Mouse (Mus musculus): ENCODE data around the gene Psenen. TPM values are rescaled to one million over a fixed set of nuclear protein-coding genes. Genes with fewer than 3 reads are reported as not detected.

Psenen gene
- polyA plus RNA-seq, 1 experiment, result 236 TPM

- Histone ChIP-seq H3K27ac (ENCODE audit: insufficient read depth, low read depth, low read length) (no peak overlapping the region), H3K4me3 (ENCODE audit: insufficient read depth, low read length) (peak overlapping the region; percentile 86), H3K4me1 (ENCODE audit: control insufficient read depth, insufficient read depth, low read length) (peaks cover 17% of the 10 kb centered on the region)
- TF ChIP-seq POLR2A (IDR thresholded peaks at IDR 0.05; ENCODE audit: borderline replicate concordance, low read depth, low read length), result no peak
- TF ChIP-seq CTCF (IDR thresholded peaks at IDR 0.05; ENCODE audit: low read depth, low read length), result no peak
These were observed 5.4 kb downstream of the Psenen start for GRCm38 (mm10) chr7:30557901-30558514.

GRCm38 (mm10) chr7:30556894-30557536, 6.4 kb downstream of the Psenen start:
- H3K27ac ChIP-seq (ENCODE audit: insufficient read depth, low read depth, low read length), result no peak overlapping the region
- TF ChIP-seq CTCF (IDR thresholded peaks at IDR 0.05; ENCODE audit: low read depth, low read length) (no peak), POLR2A (IDR thresholded peaks at IDR 0.05; ENCODE audit: borderline replicate concordance, low read depth, low read length) (no peak)
- peaks cover 17% of the 10 kb centered on the region for H3K4me1 ChIP-seq (ENCODE audit: control insufficient read depth, insufficient read depth, low read length)
- no peak overlapping the region for H3K4me3 ChIP-seq (ENCODE audit: insufficient read depth, low read length)

GRCm38 (mm10) chr7:30553810-30554584, 9.4 kb downstream of the Psenen start:
- H3K27ac ChIP-seq (ENCODE audit: insufficient read depth, low read depth, low read length), result no peak overlapping the region

GRCm38 (mm10) chr7:30553021-30553589, 10.3 kb downstream of the Psenen start:
- no peak for TF ChIP-seq CTCF (IDR thresholded peaks at IDR 0.05; ENCODE audit: low read depth, low read length)
- TF ChIP-seq POLR2A (IDR thresholded peaks at IDR 0.05; ENCODE audit: borderline replicate concordance, low read depth, low read length), result no peak
- H3K4me3 ChIP-seq (ENCODE audit: insufficient read depth, low read length), result peak overlapping the region; percentile 89
- peaks cover 6% of the 10 kb centered on the region for H3K4me1 ChIP-seq (ENCODE audit: control insufficient read depth, insufficient read depth, low read length)
- H3K27ac ChIP-seq (ENCODE audit: insufficient read depth, low read depth, low read length), result peak overlapping the region; percentile 37

More at GRCm38 (mm10) chr7:30553810-30554584, 9.4 kb downstream of the Psenen start:
- TF ChIP-seq POLR2A (IDR thresholded peaks at IDR 0.05; ENCODE audit: borderline replicate concordance, low read depth, low read length) (no peak), CTCF (IDR thresholded peaks at IDR 0.05; ENCODE audit: low read depth, low read length) (no peak)
- Histone ChIP-seq H3K4me3 (ENCODE audit: insufficient read depth, low read length) (no peak overlapping the region), H3K4me1 (ENCODE audit: control insufficient read depth, insufficient read depth, low read length) (peaks cover 11% of the 10 kb centered on the region)

- Histone ChIP-seq H3K27ac (ENCODE audit: insufficient read depth, low read depth, low read length) (peak within 1 kb of the TSS; percentile 83), H3K4me3 (ENCODE audit: insufficient read depth, low read length) (peak within 1 kb of the TSS; percentile 89), H3K4me1 (ENCODE audit: control insufficient read depth, insufficient read depth, low read length) (peaks cover 5% of the 10 kb centered on the region)
- no peak for TF ChIP-seq POLR2A (IDR thresholded peaks at IDR 0.05; ENCODE audit: borderline replicate concordance, low read depth, low read length)
- no peak for TF ChIP-seq CTCF (IDR thresholded peaks at IDR 0.05; ENCODE audit: low read depth, low read length)
These were observed 11.1 kb downstream of the Psenen start, which contains the start of the genes Hspb6 and Proser3 for GRCm38 (mm10) chr7:30552102-30553020. Gene Hspb6 (plus strand): TSS chr7:30552178. Gene Proser3 (minus strand): TSS chr7:30552299.

GRCm38 (mm10) chr7:30551445-30552101, 11.9 kb downstream of the Psenen start:
- H3K27ac ChIP-seq (ENCODE audit: insufficient read depth, low read depth, low read length), result peak overlapping the region; percentile 83
- peaks cover 5% of the 10 kb centered on the region for H3K4me1 ChIP-seq (ENCODE audit: control insufficient read depth, insufficient read depth, low read length)
- H3K4me3 ChIP-seq (ENCODE audit: insufficient read depth, low read length), result peak overlapping the region; percentile 89
- TF ChIP-seq CTCF (IDR thresholded peaks at IDR 0.05; ENCODE audit: low read depth, low read length) (0 out of 2 replicates have a peak, but pooled peaks have one; percentile 10), POLR2A (IDR thresholded peaks at IDR 0.05; ENCODE audit: borderline replicate concordance, low read depth, low read length) (no peak)

GRCm38 (mm10) chr7:30550603-30551002, 12.8 kb downstream of the Psenen start:
- no peak overlapping the region for H3K27ac ChIP-seq (ENCODE audit: insufficient read depth, low read depth, low read length)
- H3K4me3 ChIP-seq (ENCODE audit: insufficient read depth, low read length), result no peak overlapping the region
- no peak for TF ChIP-seq POLR2A (IDR thresholded peaks at IDR 0.05; ENCODE audit: borderline replicate concordance, low read depth, low read length)
- TF ChIP-seq CTCF (IDR thresholded peaks at IDR 0.05; ENCODE audit: low read depth, low read length), result no peak
- peaks cover 5% of the 10 kb centered on the region for H3K4me1 ChIP-seq (ENCODE audit: control insufficient read depth, insufficient read depth, low read length)

- peaks cover 5% of the 10 kb centered on the region for H3K4me1 ChIP-seq (ENCODE audit: control insufficient read depth, insufficient read depth, low read length)
- no peak for TF ChIP-seq POLR2A (IDR thresholded peaks at IDR 0.05; ENCODE audit: borderline replicate concordance, low read depth, low read length)
- no peak for TF ChIP-seq CTCF (IDR thresholded peaks at IDR 0.05; ENCODE audit: low read depth, low read length)
- no peak overlapping the region for H3K27ac ChIP-seq (ENCODE audit: insufficient read depth, low read depth, low read length)
- no peak overlapping the region for H3K4me3 ChIP-seq (ENCODE audit: insufficient read depth, low read length)
These were observed 13.5 kb downstream of the Psenen start for GRCm38 (mm10) chr7:30549880-30550279.
